Mouse (Mus musculus) activated CD4-positive, CD25-positive, alpha-beta regulatory T cell, adult 9 weeks (primary cell): Measurements from ENCODE around the gene Slc25a45. TPM values are rescaled to one million over a fixed set of nuclear protein-coding genes. Genes with fewer than 3 reads are reported as not detected.

ENCODE experiments used
- polyA plus RNA-seq: library from polyadenylated mRNA; unstranded; fragments of 100-300 nt; shearing (Covaris generic); gene quantifications from one replicate; pipeline ENCODE4 v1.2.1, GENCODE M21; 2017

The Slc25a45 gene
- 52.4 TPM for polyA plus RNA-seq

GRCm38 (mm10) chr19:5877618-5878361 is at the start of gene Slc25a45:
Gene Slc25a45 (plus strand): TSS chr19:5877808.

GRCm38 (mm10) chr19:5874969-5875480 is 2.6 kb upstream of the Slc25a45 start, which contains the start of gene Frmd8:
Gene Frmd8 (minus strand): TSS chr19:5875274.

GRCm38 (mm10) chr19:5894002-5894678 is 16.5 kb downstream of the Slc25a45 start, which contains the start of gene Tigd3:
Gene Tigd3 (minus strand): TSS chr19:5894149.

GRCm38 (mm10) chr19:5913007-5913719 is 35.6 kb downstream of the Slc25a45 start, which contains the start of gene Dpf2:
Gene Dpf2 (minus strand): TSS chr19:5913010.

GRCm38 (mm10) chr19:5924713-5925093 is 47.1 kb downstream of the Slc25a45 start, which contains the start of gene Cdc42ep2:
Gene Cdc42ep2 (minus strand): TSS chr19:5924816.

Other genes with a start within 250 kb of the Slc25a45 start
- gene Rela, start 240.3 kb upstream of the Slc25a45 start, polyA plus RNA-seq, result 151 TPM
- gene Sipa1, start 214.1 kb upstream of the Slc25a45 start, polyA plus RNA-seq, result 75.3 TPM
- 26.1 TPM for gene Map3k11, start 189.1 kb upstream of the Slc25a45 start, polyA plus RNA-seq
- 64.4 TPM for gene Pcnx3, start 188.9 kb upstream of the Slc25a45 start, polyA plus RNA-seq
- gene Kcnk7, start 173.4 kb upstream of the Slc25a45 start, polyA plus RNA-seq, result 3.6 TPM
- gene Ehbp1l1, start 151.5 kb upstream of the Slc25a45 start, polyA plus RNA-seq, result 74.6 TPM
- 52.3 TPM for gene Fam89b, start 148.2 kb upstream of the Slc25a45 start, polyA plus RNA-seq
- gene Ltbp3, start 136.9 kb upstream of the Slc25a45 start, polyA plus RNA-seq, result not detected
- 63.5 TPM for gene Scyl1, start 106.4 kb upstream of the Slc25a45 start, polyA plus RNA-seq
- gene Frmd8, start 2.5 kb upstream of the Slc25a45 start, polyA plus RNA-seq, result 300 TPM
- 1.1 TPM for gene Tigd3, start 16.3 kb downstream of the Slc25a45 start, polyA plus RNA-seq
- gene Dpf2, start 35.2 kb downstream of the Slc25a45 start, polyA plus RNA-seq, result 198 TPM
- 0.26 TPM for gene Cdc42ep2, start 47.0 kb downstream of the Slc25a45 start, polyA plus RNA-seq
- gene Pola2, start 86.4 kb downstream of the Slc25a45 start, polyA plus RNA-seq, result 49.8 TPM
- gene Slc22a20, start 108.3 kb downstream of the Slc25a45 start, polyA plus RNA-seq, result not detected
- gene Capn1, start 138.1 kb downstream of the Slc25a45 start, polyA plus RNA-seq, result 80.8 TPM
- gene Syvn1, start 168.8 kb downstream of the Slc25a45 start, polyA plus RNA-seq, result 60.1 TPM
- gene Mrpl49, start 180.0 kb downstream of the Slc25a45 start, polyA plus RNA-seq, result 45.4 TPM
- gene Fau, start 180.0 kb downstream of the Slc25a45 start, polyA plus RNA-seq, result 1,033 TPM
- gene Znhit2, start 183.4 kb downstream of the Slc25a45 start, polyA plus RNA-seq, result 6.5 TPM
- gene Tm7sf2, start 190.6 kb downstream of the Slc25a45 start, polyA plus RNA-seq, result 20.0 TPM
- gene Vps51, start 199.4 kb downstream of the Slc25a45 start, polyA plus RNA-seq, result 86.7 TPM
- not detected for gene Tmem262, start 202.2 kb downstream of the Slc25a45 start, polyA plus RNA-seq
- gene Gm28374, start 204.4 kb downstream of the Slc25a45 start, polyA plus RNA-seq, result 0.61 TPM
- gene Zfpl1, start 207.1 kb downstream of the Slc25a45 start, polyA plus RNA-seq, result 55.0 TPM
- gene Cdca5, start 207.2 kb downstream of the Slc25a45 start, polyA plus RNA-seq, result 5.0 TPM
- gene AC131692.1, start 216.6 kb downstream of the Slc25a45 start, polyA plus RNA-seq, result not detected
- gene Naaladl1, start 228.0 kb downstream of the Slc25a45 start, polyA plus RNA-seq, result not detected
- gene Sac3d1, start 240.8 kb downstream of the Slc25a45 start, polyA plus RNA-seq, result 2.3 TPM